Mouse (Mus musculus): ENCODE measurements at regions not wholly inside any gene's neighbourhood (a gene's known extent, or its start where the extent isn't known, plus 50 kb on each side); places are given as distances from the start of the nearest gene placed in this dataset.

DNA sequence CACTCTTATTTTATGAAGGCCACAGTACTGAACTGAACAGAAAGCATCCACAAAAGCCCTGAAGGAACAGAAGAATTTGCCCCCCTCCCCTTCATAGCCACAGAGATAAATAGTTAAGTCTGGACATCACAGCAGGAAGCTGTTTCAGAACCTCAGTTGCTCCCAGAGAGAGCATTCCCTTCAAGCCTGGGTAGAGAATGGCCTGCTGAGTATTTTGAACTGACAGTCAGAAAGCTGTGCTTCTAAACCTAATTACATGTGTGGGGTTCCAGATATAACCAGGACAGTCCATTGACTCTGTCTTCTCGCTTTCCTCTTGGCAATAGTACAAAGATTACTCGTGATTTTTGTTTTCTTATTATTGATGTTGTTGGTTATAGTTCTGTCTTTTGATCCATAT is 376.4 kb upstream of the Dph6 start:
- no peak for TF ChIP-seq CTCF (IDR thresholded peaks at IDR 0.05; ENCODE audit: low read depth, low read length)
- TF ChIP-seq POLR2A (IDR thresholded peaks at IDR 0.05; ENCODE audit: borderline replicate concordance, low read depth, low read length) = no peak
